Mouse (Mus musculus): ENCODE measurements around the gene Ppp1cc.
A peak's percentile ranks its signal among the peaks of the same experiment; 100 is the strongest.

Gene Ppp1cc

DNA sequence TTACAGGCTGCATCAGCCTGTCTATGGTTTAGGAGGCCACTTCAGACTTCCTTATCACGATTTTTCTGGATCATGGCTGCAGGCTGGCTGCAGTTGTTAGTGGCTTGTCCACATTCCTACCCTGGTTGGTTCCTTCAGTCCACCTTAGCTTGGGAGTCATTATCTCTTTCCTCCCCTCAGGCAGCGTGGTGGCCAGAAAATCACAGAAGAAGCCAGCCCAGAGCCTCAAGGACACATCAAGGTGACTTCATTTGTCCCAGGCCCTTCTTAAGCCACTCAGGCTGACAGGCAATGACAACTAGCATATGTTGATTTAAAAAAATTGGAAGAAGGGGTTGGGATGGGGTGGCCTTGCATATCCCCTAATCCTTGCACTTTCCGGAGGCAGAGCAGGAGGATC lies 3.3 kb upstream of the Ppp1cc start:
- H3K4me1 ChIP-seq (replicated peaks; ENCODE audit: low read depth, low read length) = peaks cover 80% of the 10 kb centered on the region
- H3K9me3 ChIP-seq (ENCODE audit: low read length) = no peaks in the 10 kb centered on the region
- H3K4me3 ChIP-seq (replicated peaks; ENCODE audit: low read length) = peak overlapping the region; percentile 30
- H3K36me3 ChIP-seq (ENCODE audit: insufficient read depth, low read length) = peaks cover 11% of the 10 kb centered on the region
- TF ChIP-seq NANOG (IDR thresholded peaks at IDR 0.05; ENCODE audit: borderline replicate concordance, low read length) (no peak), POU5F1 (IDR thresholded peaks at IDR 0.05; ENCODE audit: borderline replicate concordance, low read length) (no peak), CTCF (conservative IDR thresholded peaks at IDR 0.05; ENCODE audit: low read length) (no peak)
- no peaks in the 10 kb centered on the region for H3K27me3 ChIP-seq (ENCODE audit: insufficient read depth, low read length)

DNA sequence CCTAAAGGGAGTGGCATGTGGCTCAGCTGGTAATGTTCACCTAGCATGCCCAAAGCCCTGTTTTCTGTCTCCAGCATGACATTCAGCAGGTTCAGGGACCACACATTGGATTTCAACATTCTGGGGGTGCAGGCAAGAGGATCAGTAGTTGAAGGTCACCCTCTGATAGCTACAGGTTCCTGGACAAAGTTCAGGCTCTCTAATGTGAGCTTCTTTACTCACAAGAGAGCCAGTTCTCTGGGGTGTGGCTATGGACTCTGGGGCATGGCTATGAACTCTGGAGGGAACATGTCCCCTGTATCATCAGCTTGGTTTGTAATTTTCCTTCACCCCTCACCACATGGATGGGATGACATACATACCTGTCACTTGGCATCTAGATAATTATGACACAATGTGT lies 2.5 kb upstream of the Ppp1cc start:
- H3K27me3 ChIP-seq (ENCODE audit: insufficient read depth, low read length) = no peaks in the 10 kb centered on the region
- H3K9me3 ChIP-seq (ENCODE audit: low read length) = no peaks in the 10 kb centered on the region
- H3K4me3 ChIP-seq (replicated peaks; ENCODE audit: low read length) = no peak overlapping the region
- H3K36me3 ChIP-seq (ENCODE audit: insufficient read depth, low read length) = peaks cover 19% of the 10 kb centered on the region
- no peak for TF ChIP-seq POU5F1 (IDR thresholded peaks at IDR 0.05; ENCODE audit: borderline replicate concordance, low read length)
- TF ChIP-seq CTCF (conservative IDR thresholded peaks at IDR 0.05; ENCODE audit: low read length) = no peak
- TF ChIP-seq NANOG (IDR thresholded peaks at IDR 0.05; ENCODE audit: borderline replicate concordance, low read length) = no peak
- peaks cover 80% of the 10 kb centered on the region for H3K4me1 ChIP-seq (replicated peaks; ENCODE audit: low read depth, low read length)

DNA sequence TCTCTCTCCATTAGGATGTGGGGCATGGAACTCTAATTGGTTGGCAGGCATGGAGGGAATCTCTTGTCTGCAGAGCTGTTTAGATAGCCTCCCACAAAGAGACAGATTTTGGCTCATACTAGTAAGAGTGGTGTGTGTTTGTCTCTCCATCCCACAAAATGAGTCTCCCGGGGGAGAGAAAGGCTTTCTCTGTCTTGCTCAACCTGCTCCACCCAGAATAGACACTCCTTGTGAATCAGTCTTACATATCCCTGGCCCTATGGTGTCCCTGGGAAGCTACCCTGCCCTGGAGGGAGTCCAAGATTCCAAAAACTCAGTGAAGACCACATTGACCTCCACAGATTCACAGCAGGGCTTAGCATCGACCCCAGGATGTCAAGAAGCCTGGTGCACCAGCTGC lies 1.6 kb upstream of the Ppp1cc start:
- Histone ChIP-seq H3K4me1 (replicated peaks; ENCODE audit: low read depth, low read length) (peaks cover 80% of the 10 kb centered on the region), H3K4me3 (replicated peaks; ENCODE audit: low read length) (peak overlapping the region; percentile 77), H3K36me3 (ENCODE audit: insufficient read depth, low read length) (peaks cover 28% of the 10 kb centered on the region), H3K9me3 (ENCODE audit: low read length) (no peaks in the 10 kb centered on the region), H3K27me3 (ENCODE audit: insufficient read depth, low read length) (no peaks in the 10 kb centered on the region)
- no peak for TF ChIP-seq NANOG (IDR thresholded peaks at IDR 0.05; ENCODE audit: borderline replicate concordance, low read length)
- TF ChIP-seq POU5F1 (IDR thresholded peaks at IDR 0.05; ENCODE audit: borderline replicate concordance, low read length) = no peak
- TF ChIP-seq CTCF (conservative IDR thresholded peaks at IDR 0.05; ENCODE audit: low read length) = no peak

DNA sequence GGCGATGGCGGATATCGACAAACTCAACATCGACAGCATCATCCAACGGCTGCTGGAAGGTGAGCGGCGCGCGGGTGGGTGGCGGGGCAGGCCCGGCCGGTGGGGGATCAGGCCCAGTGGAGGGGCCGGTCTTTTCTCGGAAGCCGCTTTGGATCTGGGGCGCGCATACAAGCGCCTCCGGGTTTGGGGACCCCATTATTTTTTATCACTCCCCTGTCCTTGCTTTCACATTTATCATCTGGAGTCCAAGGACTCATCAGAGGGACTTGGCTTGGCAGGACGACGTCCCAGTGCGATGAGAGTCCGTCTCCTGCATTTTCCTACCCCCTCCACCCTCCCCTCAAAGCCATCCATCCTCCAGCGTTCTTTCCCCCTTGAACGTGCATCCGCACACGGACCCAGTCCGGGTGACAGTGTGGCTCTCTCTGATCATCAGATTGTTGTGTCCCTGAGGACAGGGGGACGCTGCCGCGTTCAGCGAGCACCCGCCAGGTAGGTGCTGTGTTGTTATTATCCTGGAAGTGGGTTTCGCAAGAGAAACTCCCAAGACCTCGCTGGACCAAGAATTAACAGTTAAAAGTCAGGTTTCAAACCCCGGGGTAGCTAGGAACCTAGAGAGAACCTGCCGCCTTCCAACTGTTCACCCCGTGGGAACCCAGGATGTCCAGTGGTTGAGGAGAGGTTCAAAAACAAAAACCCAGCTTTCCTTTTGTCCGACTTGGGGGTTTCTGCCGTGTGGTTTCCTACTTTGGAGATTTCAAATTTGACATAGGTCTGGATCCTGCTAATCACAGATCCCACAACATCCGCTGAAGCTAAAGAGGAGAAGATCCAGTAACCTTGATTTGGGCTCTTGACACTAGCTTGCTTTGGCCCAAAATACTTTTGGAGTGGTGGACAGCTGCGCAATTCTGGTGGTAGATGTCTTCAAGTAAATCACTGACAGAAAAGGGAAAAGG lies 758 bp downstream of the Ppp1cc start:
- TF ChIP-seq POU5F1 (IDR thresholded peaks at IDR 0.05; ENCODE audit: borderline replicate concordance, low read length) (no peak), CTCF (conservative IDR thresholded peaks at IDR 0.05; ENCODE audit: low read length) (no peak), NANOG (IDR thresholded peaks at IDR 0.05; ENCODE audit: borderline replicate concordance, low read length) (no peak)
- peak overlapping the region; percentile 97 for H3K4me3 ChIP-seq (replicated peaks; ENCODE audit: low read length)
- H3K36me3 ChIP-seq (ENCODE audit: insufficient read depth, low read length) = peaks cover 51% of the 10 kb centered on the region
- no peaks in the 10 kb centered on the region for H3K9me3 ChIP-seq (ENCODE audit: low read length)
- no peaks in the 10 kb centered on the region for H3K27me3 ChIP-seq (ENCODE audit: insufficient read depth, low read length)
- peaks cover 83% of the 10 kb centered on the region for H3K4me1 ChIP-seq (replicated peaks; ENCODE audit: low read depth, low read length)

DNA sequence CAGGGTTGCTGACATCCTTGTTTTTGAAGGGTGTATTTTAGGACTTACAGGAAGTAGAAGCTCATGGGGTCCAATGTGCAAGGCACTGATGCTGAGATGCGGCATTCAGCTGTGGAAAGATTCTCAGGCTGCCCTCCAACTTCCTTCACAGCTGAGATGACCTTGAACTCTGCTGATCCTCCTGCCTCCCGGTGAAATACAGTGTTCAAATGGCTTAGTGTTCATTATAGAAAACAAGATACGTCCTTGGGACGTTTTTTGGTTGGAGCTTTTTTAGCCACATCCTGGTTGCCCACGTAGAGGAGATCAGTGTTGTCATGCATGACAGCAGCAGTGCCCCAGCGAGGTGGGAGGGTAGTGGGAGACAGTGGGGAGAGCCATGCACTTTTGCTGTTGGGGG lies 5.1 kb downstream of the Ppp1cc start:
- Histone ChIP-seq H3K4me3 (replicated peaks; ENCODE audit: low read length) (no peak overlapping the region; the same call in 1 of the 2 replicates), H3K9me3 (ENCODE audit: low read length) (no peaks in the 10 kb centered on the region), H3K4me1 (replicated peaks; ENCODE audit: low read depth, low read length) (peaks cover 92% of the 10 kb centered on the region), H3K36me3 (ENCODE audit: insufficient read depth, low read length) (peaks cover 95% of the 10 kb centered on the region), H3K27me3 (ENCODE audit: insufficient read depth, low read length) (no peaks in the 10 kb centered on the region)
- no peak for TF ChIP-seq CTCF (conservative IDR thresholded peaks at IDR 0.05; ENCODE audit: low read length)
- no peak for TF ChIP-seq NANOG (IDR thresholded peaks at IDR 0.05; ENCODE audit: borderline replicate concordance, low read length)
- TF ChIP-seq POU5F1 (IDR thresholded peaks at IDR 0.05; ENCODE audit: borderline replicate concordance, low read length) = no peak

DNA sequence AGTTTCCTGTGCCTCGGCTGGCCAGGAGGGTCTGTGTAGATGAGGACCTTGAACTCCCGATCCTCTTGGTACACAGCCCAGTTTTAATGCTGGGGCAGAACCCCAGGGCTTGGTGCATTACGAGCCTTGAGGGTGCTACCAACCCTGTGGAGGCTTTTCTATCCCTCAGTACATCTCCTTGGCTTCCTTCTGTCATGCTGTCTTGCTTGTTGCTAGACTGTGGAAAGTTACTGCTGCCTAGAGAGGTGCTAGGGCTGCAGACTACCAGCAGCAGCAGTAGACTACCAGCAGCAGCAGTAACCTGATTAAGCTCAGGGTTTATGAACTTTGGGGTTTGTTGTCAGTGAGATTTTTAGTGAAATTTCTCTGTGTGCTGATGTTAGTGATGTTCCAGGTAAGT lies 5.9 kb downstream of the Ppp1cc start:
- Histone ChIP-seq H3K9me3 (ENCODE audit: low read length) (no peaks in the 10 kb centered on the region), H3K27me3 (ENCODE audit: insufficient read depth, low read length) (no peaks in the 10 kb centered on the region), H3K4me1 (replicated peaks; ENCODE audit: low read depth, low read length) (peaks cover 99% of the 10 kb centered on the region), H3K36me3 (ENCODE audit: insufficient read depth, low read length) (peaks cover 100% of the 10 kb centered on the region), H3K4me3 (replicated peaks; ENCODE audit: low read length) (peak overlapping the region; percentile 24; the same call in 1 of the 2 replicates)
- TF ChIP-seq CTCF (conservative IDR thresholded peaks at IDR 0.05; ENCODE audit: low read length) (no peak), NANOG (IDR thresholded peaks at IDR 0.05; ENCODE audit: borderline replicate concordance, low read length) (no peak), POU5F1 (IDR thresholded peaks at IDR 0.05; ENCODE audit: borderline replicate concordance, low read length) (no peak)

DNA sequence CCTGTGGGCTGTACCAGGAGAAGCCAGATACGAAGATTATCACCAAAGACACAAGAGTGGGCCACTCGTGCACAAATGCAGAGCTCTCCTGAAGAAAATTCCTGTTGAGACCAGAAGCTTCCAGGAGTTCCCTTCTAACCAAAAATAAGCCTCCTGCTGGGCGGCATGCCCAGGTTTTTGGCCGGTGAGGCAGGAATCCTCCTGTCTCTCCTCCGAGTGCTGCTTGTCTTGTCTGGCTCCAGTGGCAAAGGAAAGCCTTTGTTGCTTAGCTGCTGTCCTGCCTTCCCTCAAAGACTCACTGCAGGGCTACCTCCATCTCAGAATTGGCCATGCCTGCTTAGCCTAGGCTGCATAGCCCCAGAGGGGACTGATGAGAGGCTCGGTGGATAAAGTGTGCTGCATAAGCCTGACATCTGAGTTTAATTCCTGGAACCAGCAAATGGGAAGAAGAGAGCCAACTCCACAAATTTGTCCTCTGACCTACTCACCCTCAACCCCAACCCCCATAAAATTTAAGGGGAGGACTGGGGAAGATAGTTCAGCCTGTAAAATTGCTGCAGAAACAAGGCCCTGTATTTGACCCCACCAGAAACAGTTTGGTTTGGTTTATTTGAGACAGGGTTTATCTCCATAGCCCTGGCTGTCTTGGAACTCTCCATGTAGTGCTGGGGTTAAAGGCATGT lies 7.3 kb downstream of the Ppp1cc start:
- Histone ChIP-seq H3K4me3 (replicated peaks; ENCODE audit: low read length) (peak overlapping the region; percentile 24; the same call in 1 of the 2 replicates), H3K4me1 (replicated peaks; ENCODE audit: low read depth, low read length) (peaks cover 98% of the 10 kb centered on the region), H3K36me3 (ENCODE audit: insufficient read depth, low read length) (peaks cover 100% of the 10 kb centered on the region), H3K27me3 (ENCODE audit: insufficient read depth, low read length) (no peaks in the 10 kb centered on the region), H3K9me3 (ENCODE audit: low read length) (no peaks in the 10 kb centered on the region)
- TF ChIP-seq POU5F1 (IDR thresholded peaks at IDR 0.05; ENCODE audit: borderline replicate concordance, low read length) (no peak), CTCF (conservative IDR thresholded peaks at IDR 0.05; ENCODE audit: low read length) (no peak), NANOG (IDR thresholded peaks at IDR 0.05; ENCODE audit: borderline replicate concordance, low read length) (no peak)

DNA sequence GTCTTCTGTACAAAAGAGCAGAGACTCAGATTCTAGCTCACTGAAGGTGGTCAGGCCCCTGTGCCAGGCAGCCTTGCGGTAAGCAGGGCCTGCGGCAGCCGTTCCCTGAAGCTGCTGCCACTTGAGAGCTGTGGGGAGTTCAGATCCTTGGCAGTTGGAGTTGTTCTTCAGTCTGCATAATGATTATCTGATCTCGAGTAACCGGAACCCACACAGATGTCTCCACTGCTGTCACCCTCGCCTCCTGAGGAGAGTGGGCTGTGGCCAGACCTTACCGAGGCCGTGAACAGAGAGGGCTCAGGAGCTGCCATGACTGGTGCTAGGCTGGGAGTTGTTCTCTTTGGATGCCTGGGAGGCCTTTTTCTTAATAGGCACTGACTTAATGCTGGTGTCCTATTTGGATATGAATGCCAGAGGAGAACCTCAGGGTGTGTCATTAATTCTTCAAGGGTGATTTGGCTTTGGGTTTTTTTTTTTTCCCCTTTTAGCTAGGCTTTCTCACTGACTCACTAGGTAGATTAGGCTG lies 8.6 kb downstream of the Ppp1cc start:
- Histone ChIP-seq H3K27me3 (ENCODE audit: insufficient read depth, low read length) (no peaks in the 10 kb centered on the region), H3K4me1 (replicated peaks; ENCODE audit: low read depth, low read length) (peaks cover 98% of the 10 kb centered on the region), H3K4me3 (replicated peaks; ENCODE audit: low read length) (peak overlapping the region; percentile 41; the same call in 1 of the 2 replicates), H3K9me3 (ENCODE audit: low read length) (no peaks in the 10 kb centered on the region), H3K36me3 (ENCODE audit: insufficient read depth, low read length) (peaks cover 100% of the 10 kb centered on the region)
- TF ChIP-seq NANOG (IDR thresholded peaks at IDR 0.05; ENCODE audit: borderline replicate concordance, low read length) (no peak), POU5F1 (IDR thresholded peaks at IDR 0.05; ENCODE audit: borderline replicate concordance, low read length) (no peak), CTCF (conservative IDR thresholded peaks at IDR 0.05; ENCODE audit: low read length) (no peak)

Data from E14TG2a.4 (cell line).